Mouse (Mus musculus): ENCODE measurements around the gene Sult1c2. TPM values are rescaled to one million over a fixed set of nuclear protein-coding genes. Genes with fewer than 3 reads are reported as not detected.
"Not testable (repeated sequence)": the region's sequence is repeated elsewhere in the genome, so short reads cannot be mapped to it uniquely, and the experiment has no call there.

Gene Sult1c2
- polyA plus RNA-seq (2014; fragmentation: Nextera tagmentation; extraction: Ambion mirVana) = not detected in 2 replicates

DNA sequence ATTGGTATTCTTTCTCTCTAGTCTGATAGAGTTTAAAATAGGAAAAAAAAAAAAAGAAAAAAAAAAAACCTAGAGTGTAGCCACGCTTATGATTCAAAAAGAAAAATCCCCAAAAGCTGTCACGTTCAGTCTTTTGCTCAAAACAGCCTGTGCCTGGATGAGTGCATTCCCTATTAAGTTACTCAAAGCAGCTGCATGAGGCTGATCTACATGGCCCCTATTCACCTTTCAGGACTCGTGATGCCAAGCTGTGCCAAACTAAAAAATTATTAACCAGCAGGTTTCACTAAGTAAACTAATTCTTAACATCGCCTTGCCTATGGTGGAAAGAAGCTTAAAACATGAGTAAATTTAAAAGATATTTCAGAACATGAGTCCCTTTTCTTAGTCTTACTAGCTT, at the start of gene Sult1c2:
TSS of gene Sult1c2 (minus strand) at position 134 of the 400 bp plus-strand sequence.
- Histone ChIP-seq H3K9me3 (ENCODE audit: control insufficient read depth, low read length) (0 out of 2 replicates have a peak, but pooled peaks cover 3% of the 10 kb centered on the region), H3K4me2 (ENCODE audit: low read length) (no peak within 1 kb of the TSS), H3K27ac (replicated peaks in 1 of 2; ENCODE audit: control insufficient read depth in 1 of 2, insufficient read depth in 1 of 2, low read depth in 2 of 2, low read length in 2 of 2) (no peak within 1 kb of the TSS), H3K4me1 (ENCODE audit: control insufficient read depth in 2 of 2, insufficient read depth in 2 of 2, low read length in 2 of 2) (no peaks in the 10 kb centered on the region), H3K27me3 (ENCODE audit: control insufficient read depth, insufficient read depth, low read length) (no peaks in the 10 kb centered on the region), H3K36me3 (ENCODE audit: control insufficient read depth, insufficient read depth, low read length) (no peaks in the 10 kb centered on the region), H3K9ac (ENCODE audit: low read length) (no peak within 1 kb of the TSS), H3K4me3 (ENCODE audit: control insufficient read depth in 1 of 2, insufficient read depth in 1 of 2, low read depth in 1 of 2, low read length in 2 of 2) (no peak within 1 kb of the TSS)
- WGBS = 78% methylated on average over 4 of the region's 4 CpGs
- ATAC-seq (ENCODE audit: insufficient number of reproducible peaks, insufficient read depth, low FRiP score, low read depth) = no peak

DNA sequence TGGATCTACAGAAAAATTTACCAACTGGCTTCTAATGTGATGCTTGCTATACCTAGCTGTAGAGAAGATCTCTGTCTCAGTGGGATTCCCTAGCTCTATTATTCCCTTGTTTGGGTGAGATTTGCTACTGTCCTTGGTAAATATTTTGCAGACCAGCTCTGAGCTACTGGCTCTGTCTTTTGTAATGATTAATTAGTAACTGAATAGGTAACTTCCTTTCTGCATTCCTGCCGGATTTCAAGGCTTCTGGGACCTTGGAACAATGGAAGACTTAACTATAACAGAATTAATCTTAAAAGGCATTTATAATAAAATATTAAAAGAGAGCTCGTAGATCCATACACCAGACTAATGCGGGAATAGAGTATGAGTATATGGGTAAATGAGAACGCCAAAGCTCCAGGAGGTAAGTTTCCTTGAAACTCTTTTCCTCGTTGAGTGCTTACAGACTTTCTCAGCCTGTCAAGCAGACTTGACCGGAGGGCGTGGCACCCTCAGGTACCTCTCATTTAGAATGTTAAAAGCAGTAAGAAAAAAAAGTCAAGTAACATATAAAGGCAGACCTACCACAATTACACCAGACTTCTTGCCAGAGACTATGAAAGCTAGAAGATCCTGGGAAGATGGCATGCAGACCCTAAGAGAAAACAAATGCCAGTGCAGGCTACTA, 33.0 kb upstream of the Sult1c2 start:
- ATAC-seq (ENCODE audit: insufficient number of reproducible peaks, insufficient read depth, low FRiP score, low read depth); H3K27ac ChIP-seq (replicated peaks in 1 of 2; ENCODE audit: control insufficient read depth in 1 of 2, insufficient read depth in 1 of 2, low read depth in 2 of 2, low read length in 2 of 2); H3K9ac ChIP-seq (ENCODE audit: low read length); H3K4me3 ChIP-seq (ENCODE audit: control insufficient read depth in 1 of 2, insufficient read depth in 1 of 2, low read depth in 1 of 2, low read length in 2 of 2); H3K4me1 ChIP-seq (ENCODE audit: control insufficient read depth in 2 of 2, insufficient read depth in 2 of 2, low read length in 2 of 2); H3K4me2 ChIP-seq (ENCODE audit: low read length); H3K36me3 ChIP-seq (ENCODE audit: control insufficient read depth, insufficient read depth, low read length); H3K27me3 ChIP-seq (ENCODE audit: control insufficient read depth, insufficient read depth, low read length): not testable (repeated sequence)
- 70% methylated on average over 7 of the region's 7 CpGs for WGBS
- peaks cover 18% of the 10 kb centered on the region for H3K9me3 ChIP-seq (ENCODE audit: control insufficient read depth, low read length)

DNA sequence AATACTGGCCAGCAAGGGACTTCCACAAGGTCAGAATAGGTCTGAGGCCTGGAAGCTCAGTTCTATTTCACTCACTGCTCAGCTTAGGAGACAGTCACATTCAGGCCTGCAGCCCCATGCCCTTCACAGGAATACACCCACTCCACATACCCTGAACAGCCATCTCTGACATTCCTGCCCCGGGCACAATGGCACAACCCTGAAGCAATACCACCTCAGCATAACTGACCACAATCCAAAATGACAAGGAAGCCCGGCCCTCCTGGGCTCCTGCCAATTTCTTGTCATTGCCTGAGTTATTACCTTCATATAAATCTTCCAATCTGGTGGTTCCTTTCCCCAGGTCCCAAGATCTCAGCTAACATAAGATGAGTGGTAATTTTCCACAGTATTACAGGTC, 28.3 kb upstream of the Sult1c2 start:
- Histone ChIP-seq H3K9ac (ENCODE audit: low read length) (no peak overlapping the region), H3K4me2 (ENCODE audit: low read length) (no peak overlapping the region), H3K4me1 (ENCODE audit: control insufficient read depth in 2 of 2, insufficient read depth in 2 of 2, low read length in 2 of 2) (no peaks in the 10 kb centered on the region), H3K27ac (replicated peaks in 1 of 2; ENCODE audit: control insufficient read depth in 1 of 2, insufficient read depth in 1 of 2, low read depth in 2 of 2, low read length in 2 of 2) (no peak overlapping the region), H3K9me3 (ENCODE audit: control insufficient read depth, low read length) (peaks cover 12% of the 10 kb centered on the region), H3K4me3 (ENCODE audit: control insufficient read depth in 1 of 2, insufficient read depth in 1 of 2, low read depth in 1 of 2, low read length in 2 of 2) (no peak overlapping the region), H3K36me3 (ENCODE audit: control insufficient read depth, insufficient read depth, low read length) (no peaks in the 10 kb centered on the region), H3K27me3 (ENCODE audit: control insufficient read depth, insufficient read depth, low read length) (no peaks in the 10 kb centered on the region)
- WGBS = 67% methylated on average over 2 of the region's 2 CpGs
- ATAC-seq (ENCODE audit: insufficient number of reproducible peaks, insufficient read depth, low FRiP score, low read depth) = no peak

DNA sequence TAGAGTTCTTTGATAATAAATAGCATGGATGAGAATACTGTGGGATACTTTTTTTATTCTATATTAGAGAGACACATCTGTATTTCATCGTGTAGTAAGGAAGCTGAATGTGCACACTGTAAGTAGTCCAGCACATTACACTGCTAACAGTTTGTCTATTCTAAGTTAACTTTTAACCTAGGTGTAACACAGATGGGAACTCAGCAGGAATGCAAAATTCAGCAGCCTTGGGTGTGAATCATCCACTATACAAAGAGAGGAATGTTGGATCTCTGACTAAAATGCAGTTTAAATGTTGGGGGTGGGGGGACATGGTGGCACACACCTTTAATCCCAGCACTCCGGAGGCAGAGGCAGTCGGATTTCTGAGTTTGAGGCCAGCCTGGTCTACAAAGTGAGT, 26.1 kb upstream of the Sult1c2 start:
- Histone ChIP-seq H3K4me2 (ENCODE audit: low read length) (no peak overlapping the region), H3K4me1 (ENCODE audit: control insufficient read depth in 2 of 2, insufficient read depth in 2 of 2, low read length in 2 of 2) (no peaks in the 10 kb centered on the region), H3K4me3 (ENCODE audit: control insufficient read depth in 1 of 2, insufficient read depth in 1 of 2, low read depth in 1 of 2, low read length in 2 of 2) (no peak overlapping the region), H3K27me3 (ENCODE audit: control insufficient read depth, insufficient read depth, low read length) (no peaks in the 10 kb centered on the region), H3K36me3 (ENCODE audit: control insufficient read depth, insufficient read depth, low read length) (no peaks in the 10 kb centered on the region), H3K27ac (replicated peaks in 1 of 2; ENCODE audit: control insufficient read depth in 1 of 2, insufficient read depth in 1 of 2, low read depth in 2 of 2, low read length in 2 of 2) (no peak overlapping the region), H3K9me3 (ENCODE audit: control insufficient read depth, low read length) (peaks cover 7% of the 10 kb centered on the region), H3K9ac (ENCODE audit: low read length) (no peak overlapping the region)
- 67% methylated on average over 3 of the region's 3 CpGs for WGBS
- ATAC-seq (ENCODE audit: insufficient number of reproducible peaks, insufficient read depth, low FRiP score, low read depth) = no peak

DNA sequence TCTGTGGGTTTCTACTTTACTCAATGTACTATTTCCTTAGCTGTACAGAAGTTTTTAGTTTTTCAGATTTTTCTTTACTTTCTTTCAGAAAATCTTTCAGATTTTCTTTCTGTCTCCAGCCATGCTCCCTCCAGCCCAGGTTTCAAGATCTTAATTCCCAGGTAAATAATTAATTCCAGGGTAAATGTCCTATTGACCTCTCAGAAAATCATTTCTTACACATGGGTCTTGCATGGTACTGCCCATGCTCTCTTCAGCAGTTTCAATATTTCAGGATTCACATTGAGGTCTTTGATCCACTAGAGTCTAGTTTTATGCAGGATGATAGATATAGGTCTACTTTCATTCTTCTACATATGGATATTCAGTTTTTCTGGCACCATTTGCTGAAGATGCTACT, 23.8 kb upstream of the Sult1c2 start:
- ATAC-seq (ENCODE audit: insufficient number of reproducible peaks, insufficient read depth, low FRiP score, low read depth) = no peak
- H3K27ac ChIP-seq (replicated peaks in 1 of 2; ENCODE audit: control insufficient read depth in 1 of 2, insufficient read depth in 1 of 2, low read depth in 2 of 2, low read length in 2 of 2) = no peak overlapping the region
- no peaks in the 10 kb centered on the region for H3K27me3 ChIP-seq (ENCODE audit: control insufficient read depth, insufficient read depth, low read length)
- H3K4me1 ChIP-seq (ENCODE audit: control insufficient read depth in 2 of 2, insufficient read depth in 2 of 2, low read length in 2 of 2) = no peaks in the 10 kb centered on the region
- no peaks in the 10 kb centered on the region for H3K36me3 ChIP-seq (ENCODE audit: control insufficient read depth, insufficient read depth, low read length)
- no peak overlapping the region for H3K9ac ChIP-seq (ENCODE audit: low read length)
- no peak overlapping the region for H3K4me3 ChIP-seq (ENCODE audit: control insufficient read depth in 1 of 2, insufficient read depth in 1 of 2, low read depth in 1 of 2, low read length in 2 of 2)
- no peak overlapping the region for H3K4me2 ChIP-seq (ENCODE audit: low read length)
- H3K9me3 ChIP-seq (ENCODE audit: control insufficient read depth, low read length) = no peaks in the 10 kb centered on the region

DNA sequence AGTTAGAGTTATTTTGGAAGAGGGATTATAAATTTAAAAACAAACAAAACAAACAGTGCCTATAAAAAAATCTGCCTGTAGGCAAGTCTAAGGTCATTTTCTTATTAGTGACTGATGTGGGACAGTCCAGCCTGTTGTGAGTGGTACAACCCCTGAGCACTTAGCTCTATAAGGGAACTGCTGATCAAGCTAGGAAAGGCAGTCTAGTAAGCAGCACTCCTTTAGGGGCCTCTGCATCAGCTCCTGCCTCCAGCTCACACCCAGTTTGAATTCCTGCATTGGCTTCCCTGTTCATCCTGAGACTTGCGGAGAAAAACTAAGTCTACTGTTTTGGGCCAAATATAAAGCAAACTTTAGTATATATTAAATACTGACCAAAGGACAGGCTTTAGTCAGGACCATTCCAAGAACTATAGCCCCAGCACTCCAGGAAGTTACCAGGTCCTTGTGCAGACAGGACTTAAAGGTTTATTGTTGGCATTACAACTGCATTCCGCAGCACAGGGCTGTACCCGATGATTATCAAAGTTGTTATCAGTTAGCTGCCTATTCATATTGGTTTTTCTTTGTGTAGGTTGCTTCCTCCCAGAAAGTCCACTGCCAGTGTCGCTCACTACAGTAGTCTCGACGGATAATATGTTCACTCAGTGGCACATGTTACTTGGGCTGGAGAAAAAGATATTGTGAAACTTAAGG, 19.3 kb upstream of the Sult1c2 start:
- 69% methylated on average over 6 of the region's 6 CpGs for WGBS
- Histone ChIP-seq H3K4me2 (ENCODE audit: low read length) (no peak overlapping the region), H3K36me3 (ENCODE audit: control insufficient read depth, insufficient read depth, low read length) (no peaks in the 10 kb centered on the region), H3K9me3 (ENCODE audit: control insufficient read depth, low read length) (no peaks in the 10 kb centered on the region), H3K4me3 (ENCODE audit: control insufficient read depth in 1 of 2, insufficient read depth in 1 of 2, low read depth in 1 of 2, low read length in 2 of 2) (no peak overlapping the region), H3K27ac (replicated peaks in 1 of 2; ENCODE audit: control insufficient read depth in 1 of 2, insufficient read depth in 1 of 2, low read depth in 2 of 2, low read length in 2 of 2) (no peak overlapping the region), H3K4me1 (ENCODE audit: control insufficient read depth in 2 of 2, insufficient read depth in 2 of 2, low read length in 2 of 2) (no peaks in the 10 kb centered on the region), H3K9ac (ENCODE audit: low read length) (no peak overlapping the region), H3K27me3 (ENCODE audit: control insufficient read depth, insufficient read depth, low read length) (no peaks in the 10 kb centered on the region)
- ATAC-seq (ENCODE audit: insufficient number of reproducible peaks, insufficient read depth, low FRiP score, low read depth) = no peak

DNA sequence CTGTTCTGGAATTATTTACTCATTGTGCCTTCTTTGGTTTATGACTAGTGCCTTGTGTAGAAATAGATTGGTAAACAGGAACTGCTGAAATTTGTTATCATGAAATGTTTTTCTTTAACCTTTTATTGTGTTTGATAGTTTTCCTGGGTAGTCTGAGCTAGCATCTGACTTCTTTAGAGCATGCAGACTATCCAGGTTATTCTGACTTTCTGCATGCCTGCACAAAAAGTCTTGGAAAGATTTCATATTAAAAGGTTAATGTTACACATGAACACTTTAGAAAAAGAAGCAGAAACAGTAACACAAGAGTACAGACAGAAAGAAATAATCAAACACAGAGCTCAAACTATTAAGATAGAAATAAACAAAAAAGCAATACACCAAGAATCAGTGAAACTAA, 14.4 kb upstream of the Sult1c2 start:
- no peaks in the 10 kb centered on the region for H3K36me3 ChIP-seq (ENCODE audit: control insufficient read depth, insufficient read depth, low read length)
- H3K4me1 ChIP-seq (ENCODE audit: control insufficient read depth in 2 of 2, insufficient read depth in 2 of 2, low read length in 2 of 2) = no peaks in the 10 kb centered on the region
- H3K27me3 ChIP-seq (ENCODE audit: control insufficient read depth, insufficient read depth, low read length) = no peaks in the 10 kb centered on the region
- no peak overlapping the region for H3K9ac ChIP-seq (ENCODE audit: low read length)
- no peak overlapping the region for H3K27ac ChIP-seq (replicated peaks in 1 of 2; ENCODE audit: control insufficient read depth in 1 of 2, insufficient read depth in 1 of 2, low read depth in 2 of 2, low read length in 2 of 2)
- no peak overlapping the region for H3K4me2 ChIP-seq (ENCODE audit: low read length)
- ATAC-seq (ENCODE audit: insufficient number of reproducible peaks, insufficient read depth, low FRiP score, low read depth) = no peak
- no peaks in the 10 kb centered on the region for H3K9me3 ChIP-seq (ENCODE audit: control insufficient read depth, low read length)
- H3K4me3 ChIP-seq (ENCODE audit: control insufficient read depth in 1 of 2, insufficient read depth in 1 of 2, low read depth in 1 of 2, low read length in 2 of 2) = no peak overlapping the region

DNA sequence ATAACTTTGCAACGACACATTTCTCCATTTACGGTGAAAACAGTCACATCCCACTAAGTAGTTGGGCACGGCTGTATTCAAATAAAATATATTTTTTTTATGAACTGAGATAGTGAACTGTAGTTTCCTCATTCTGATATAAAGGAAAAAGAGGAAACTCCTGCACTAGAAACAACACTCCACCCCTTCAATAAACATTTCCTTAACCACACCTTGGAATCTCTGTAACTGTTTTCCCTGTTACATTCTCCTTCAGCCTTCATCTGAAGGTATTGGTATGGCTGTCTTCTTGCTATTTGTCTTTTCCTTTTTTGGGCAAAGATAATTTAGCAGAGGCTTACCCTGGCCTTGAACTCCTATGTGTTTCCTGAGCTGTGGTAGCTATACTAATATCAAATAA, 8.9 kb upstream of the Sult1c2 start:
- Histone ChIP-seq H3K9me3 (ENCODE audit: control insufficient read depth, low read length) (no peaks in the 10 kb centered on the region), H3K27ac (replicated peaks in 1 of 2; ENCODE audit: control insufficient read depth in 1 of 2, insufficient read depth in 1 of 2, low read depth in 2 of 2, low read length in 2 of 2) (no peak overlapping the region), H3K4me2 (ENCODE audit: low read length) (no peak overlapping the region), H3K36me3 (ENCODE audit: control insufficient read depth, insufficient read depth, low read length) (no peaks in the 10 kb centered on the region), H3K4me1 (ENCODE audit: control insufficient read depth in 2 of 2, insufficient read depth in 2 of 2, low read length in 2 of 2) (no peaks in the 10 kb centered on the region), H3K4me3 (ENCODE audit: control insufficient read depth in 1 of 2, insufficient read depth in 1 of 2, low read depth in 1 of 2, low read length in 2 of 2) (no peak overlapping the region), H3K27me3 (ENCODE audit: control insufficient read depth, insufficient read depth, low read length) (no peaks in the 10 kb centered on the region), H3K9ac (ENCODE audit: low read length) (no peak overlapping the region)
- WGBS = 73% methylated on average over 3 of the region's 3 CpGs
- no peak for ATAC-seq (ENCODE audit: insufficient number of reproducible peaks, insufficient read depth, low FRiP score, low read depth)

Data from heart, embryonic 14.5 days (tissue).